Mouse (Mus musculus): ENCODE data around the gene Eif3f. TPM values are rescaled to one million over a fixed set of nuclear protein-coding genes. Genes with fewer than 3 reads are reported as not detected.

Gene Eif3f
- 10 to 100 TPM; 97.5 to 98.9 TPM for total RNA-seq (2021)
- long read RNA-seq, experiment 1, transcript Eif3f-201 (8 exons, 2,514 nt) = major isoform, 106 of 112 reads
- long read RNA-seq, experiment 1, partial matches to known transcripts = 5 of 112 reads
- long read RNA-seq, experiment 1, other reads (novel, unspliced or antisense) = 1 of 112 reads
- long read RNA-seq, experiment 2, transcript Eif3f-201 (8 exons, 2,514 nt) = major isoform, 107 of 114 reads
- long read RNA-seq, experiment 2, partial matches to known transcripts = 3 of 114 reads
- long read RNA-seq, experiment 2, other reads (novel, unspliced or antisense) = 4 of 114 reads

- intact Hi-C loops (cut with DNase I) = loop anchor here (5.0 kb wide), 1 partner anchor 117 kb away; no protein-coding TSS in a partner anchor
- DNase-seq (ENCODE audit: low spot score in 2 of 2) = peak; percentile 97 to 99
Measured at GRCm38 (mm10) chr7:108933794-108934731, at the start of gene Eif3f. TSS of gene Eif3f (plus strand) at chr7:108934417.

GRCm38 (mm10) chr7:108884906-108885305, 49.3 kb upstream of the Eif3f start, which contains the start of gene Olfr518:
TSS of gene Olfr518 (minus strand) at chr7:108885006.
- no peak for DNase-seq (ENCODE audit: low spot score in 2 of 2)
- intact Hi-C loops (cut with DNase I) = no loop called here

- intact Hi-C loops (cut with DNase I) = no loop called here
- DNase-seq (ENCODE audit: low spot score in 2 of 2) = no peak
Measured at GRCm38 (mm10) chr7:108894320-108894719, 39.9 kb upstream of the Eif3f start, which contains the start of gene Olfr519. TSS of gene Olfr519 (minus strand) at chr7:108894420.

GRCm38 (mm10) chr7:108903969-108904368, 30.2 kb upstream of the Eif3f start:
- intact Hi-C loops (cut with DNase I) = no loop called here
- no peak for DNase-seq (ENCODE audit: low spot score in 2 of 2)

- intact Hi-C loops (cut with DNase I) = no loop called here
- no peak for DNase-seq (ENCODE audit: low spot score in 2 of 2)
Measured at GRCm38 (mm10) chr7:108927043-108927442, 7.2 kb upstream of the Eif3f start.

DNA sequence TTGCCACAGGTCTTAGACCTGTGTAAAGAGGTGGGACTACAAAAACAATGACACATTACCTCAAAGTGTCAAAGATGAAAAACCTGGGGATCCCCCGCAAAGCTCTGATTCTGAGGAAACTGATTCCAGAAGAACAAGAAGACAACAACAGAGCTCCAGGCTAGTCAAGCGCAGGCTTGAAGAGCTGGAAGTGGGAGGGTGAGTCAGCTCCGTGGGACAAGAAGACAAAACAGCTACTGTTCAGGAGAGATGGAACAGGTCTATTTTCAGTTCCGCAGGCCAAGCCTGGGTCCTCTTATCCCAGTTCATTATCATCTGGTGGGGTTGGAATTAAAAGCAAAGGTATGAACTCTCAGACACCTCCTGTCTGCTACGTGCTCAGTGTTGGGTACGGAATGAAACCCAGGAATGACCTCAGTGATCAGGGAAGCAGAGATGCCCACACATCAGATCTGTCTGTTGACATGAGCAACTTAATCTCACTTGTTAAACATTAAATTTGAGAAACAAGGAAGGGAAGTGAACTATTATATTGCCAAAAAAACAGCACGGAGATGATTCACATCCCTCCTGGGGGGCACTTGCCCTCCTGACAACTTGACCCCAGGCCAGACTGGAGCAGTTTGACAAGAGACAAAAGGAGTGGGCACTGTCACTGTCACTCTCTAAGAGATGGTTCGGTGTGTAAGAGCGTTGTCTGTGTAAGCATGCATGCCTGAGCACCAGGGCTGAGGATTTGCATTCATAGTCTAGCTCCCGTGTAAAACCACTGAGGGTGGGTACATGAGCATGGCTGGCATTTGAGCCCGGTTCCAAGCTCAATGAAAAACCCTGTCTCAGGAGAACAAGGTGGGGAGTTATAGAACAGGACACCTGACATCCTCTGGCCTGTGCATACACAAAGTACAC, 5.7 kb upstream of the Eif3f start:
- intact Hi-C loops (cut with DNase I) = no loop called here
- DNase-seq (ENCODE audit: low spot score in 2 of 2) = no peak

DNA sequence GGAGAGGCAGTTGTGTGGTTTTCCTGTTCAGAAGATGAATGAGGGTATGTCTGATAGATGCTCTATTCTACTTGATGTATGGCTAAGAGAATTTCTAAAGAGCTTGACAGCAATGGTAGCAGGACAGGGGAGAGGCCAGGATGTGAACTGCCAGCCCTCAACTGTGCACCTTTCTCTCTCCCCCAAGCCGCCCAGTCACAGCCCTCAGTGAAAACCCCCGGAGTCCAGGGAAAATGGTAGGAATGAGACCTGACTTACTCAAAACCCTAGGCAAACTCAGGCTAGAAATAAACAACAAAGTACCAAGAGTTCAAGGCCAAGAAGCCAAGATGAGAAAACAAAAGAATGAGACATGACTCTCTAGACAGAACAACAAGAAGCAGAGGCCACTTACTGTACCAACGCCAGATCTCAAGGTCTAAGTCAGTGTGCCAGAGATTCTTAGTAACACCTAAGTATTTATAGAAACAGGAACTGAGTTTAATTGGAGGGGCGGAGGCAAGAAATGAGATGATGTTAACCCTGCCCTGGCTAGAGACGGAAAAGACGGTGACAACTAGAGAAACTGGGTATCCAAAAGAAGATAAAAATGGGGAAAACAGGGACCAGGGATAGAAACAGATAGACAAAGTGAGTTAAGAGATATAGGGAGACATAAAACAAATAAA, 4.4 kb upstream of the Eif3f start, which contains the start of gene Nlrp10:
Nlrp10 (minus strand) TSS at position 453 of the 668 bp plus-strand sequence.
- intact Hi-C loops (cut with DNase I) = loop anchor here (5.0 kb wide), 1 partner anchor 113 kb away; no protein-coding TSS in a partner anchor
- no peak for DNase-seq (ENCODE audit: low spot score in 2 of 2)

- intact Hi-C loops (cut with DNase I) = loop anchor here (5.0 kb wide), 1 partner anchor 118 kb away; no protein-coding TSS in a partner anchor
- no peak for DNase-seq (ENCODE audit: low spot score in 2 of 2)
Measured at GRCm38 (mm10) chr7:108934836-108935235, 619 bp downstream of the Eif3f start.

GRCm38 (mm10) chr7:108935411-108935810, 1.2 kb downstream of the Eif3f start:
- intact Hi-C loops (cut with DNase I) = no loop called here
- DNase-seq (ENCODE audit: low spot score in 2 of 2) = no peak

DNA sequence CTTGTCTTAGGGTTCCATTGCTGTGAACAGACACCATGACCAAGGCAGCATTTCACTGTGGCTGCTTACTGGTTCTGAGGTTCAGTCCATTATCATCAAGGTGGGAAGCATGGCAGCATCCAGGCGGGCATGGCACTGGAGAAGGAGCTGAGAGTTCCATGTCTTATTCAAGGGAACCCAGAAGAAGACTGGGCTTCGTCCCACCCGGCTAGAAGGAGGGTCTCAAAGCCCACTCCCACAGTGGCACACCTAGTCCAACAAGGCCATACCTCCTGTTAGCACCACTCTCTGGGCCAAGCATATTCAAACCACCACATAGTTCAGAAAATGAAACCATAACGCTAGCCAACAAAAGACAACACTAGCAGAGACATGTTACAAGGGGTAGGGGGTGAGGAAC, 2.4 kb downstream of the Eif3f start:
- no peak for DNase-seq (ENCODE audit: low spot score in 2 of 2)
- intact Hi-C loops (cut with DNase I) = no loop called here

DNA sequence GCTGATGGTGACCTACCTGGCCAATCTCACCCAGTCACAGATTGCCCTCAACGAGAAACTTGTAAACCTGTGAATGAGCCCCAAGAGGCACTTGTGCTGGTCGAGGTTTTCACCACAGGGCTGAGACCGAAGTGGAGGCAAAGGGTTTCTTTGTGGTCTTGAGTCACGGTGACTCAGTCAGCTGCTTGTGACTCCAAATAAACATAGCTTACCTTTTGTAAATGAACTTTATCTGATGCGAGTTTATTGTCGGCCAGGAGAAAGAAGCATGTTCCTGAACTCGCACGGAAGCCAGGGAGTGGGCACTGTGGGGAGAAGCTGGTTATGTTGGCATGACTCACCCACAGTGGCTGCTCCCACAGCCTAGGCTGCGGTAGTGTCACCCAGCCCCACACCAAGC, 7.2 kb downstream of the Eif3f start:
- DNase-seq (ENCODE audit: low spot score in 2 of 2) = no peak
- intact Hi-C loops (cut with DNase I) = no loop called here

- intact Hi-C loops (cut with DNase I) = no loop called here
- DNase-seq (ENCODE audit: low spot score in 2 of 2) = peak; percentile 66 to 71
Measured at GRCm38 (mm10) chr7:108944002-108944401, 9.8 kb downstream of the Eif3f start.

- intact Hi-C loops (cut with DNase I) = no loop called here
- no peak for DNase-seq (ENCODE audit: low spot score in 2 of 2)
Measured at GRCm38 (mm10) chr7:108948611-108949010, 14.4 kb downstream of the Eif3f start.

- DNase-seq (ENCODE audit: low spot score in 2 of 2) = no peak
- intact Hi-C loops (cut with DNase I) = no loop called here
Measured at GRCm38 (mm10) chr7:108949301-108949700, 15.1 kb downstream of the Eif3f start.

DNA sequence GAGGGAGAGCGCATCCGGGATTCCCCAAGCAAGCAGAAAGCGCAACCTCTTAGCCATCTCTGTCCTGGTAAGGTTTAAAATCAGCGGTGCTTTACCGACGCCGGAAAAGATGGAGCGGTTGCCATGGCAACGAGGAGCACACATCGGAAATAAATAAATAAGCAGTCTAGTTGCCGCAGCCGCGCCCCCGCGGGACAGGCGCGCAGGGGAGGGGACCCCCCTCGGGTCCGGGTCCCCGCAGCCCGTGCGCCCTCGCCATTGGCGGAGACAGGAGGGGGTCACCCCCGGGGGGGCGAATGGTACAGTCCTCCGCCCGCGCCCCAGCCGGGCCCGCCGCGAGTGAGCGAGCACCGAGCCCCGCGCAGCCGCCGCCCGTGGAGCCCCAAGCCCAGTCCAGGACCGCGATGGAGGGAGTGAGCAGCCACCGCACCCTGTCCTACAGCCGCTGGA, 16.1 kb downstream of the Eif3f start, which contains the start of gene Tub:
Tub (plus strand) TSS at position 27 of the 450 bp plus-strand sequence.
- DNase-seq (ENCODE audit: low spot score in 2 of 2) = peak; percentile 84 to 92
- intact Hi-C loops (cut with DNase I) = loop anchor here (5.0 kb wide), 2 partner anchors 77 to 132 kb away; partner anchors contain the start of gene Ric3

GRCm38 (mm10) chr7:108950762-108951331, 16.6 kb downstream of the Eif3f start:
- intact Hi-C loops (cut with DNase I) = loop anchor here (5.0 kb wide), 2 partner anchors 76 to 131 kb away; partner anchors contain the start of gene Ric3
- DNase-seq (ENCODE audit: low spot score in 2 of 2) = peak; percentile 76 to 77

DNA sequence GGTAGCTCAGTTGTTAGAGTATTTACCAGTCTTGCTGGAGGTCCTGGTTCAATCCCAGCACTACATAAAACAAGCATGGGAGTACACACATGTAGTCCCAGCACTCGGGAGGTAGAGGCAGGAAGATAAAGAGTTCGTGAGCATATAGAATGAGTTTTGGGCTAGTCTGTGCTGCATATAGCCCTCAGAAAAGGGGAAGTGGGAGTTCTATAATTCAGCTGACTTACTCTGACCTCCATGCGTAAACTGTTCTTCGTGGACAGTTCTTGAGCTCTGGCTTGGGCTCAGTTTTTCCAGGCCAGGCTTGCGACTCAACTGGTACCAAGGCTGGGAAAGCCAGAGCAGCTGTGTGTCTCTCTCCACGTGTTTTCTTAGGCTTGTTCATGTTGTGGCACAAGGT, 18.6 kb downstream of the Eif3f start:
- intact Hi-C loops (cut with DNase I) = loop anchor here (5.0 kb wide), 2 partner anchors 74 to 130 kb away; partner anchors contain the start of gene Ric3
- no peak for DNase-seq (ENCODE audit: low spot score in 2 of 2)

DNA sequence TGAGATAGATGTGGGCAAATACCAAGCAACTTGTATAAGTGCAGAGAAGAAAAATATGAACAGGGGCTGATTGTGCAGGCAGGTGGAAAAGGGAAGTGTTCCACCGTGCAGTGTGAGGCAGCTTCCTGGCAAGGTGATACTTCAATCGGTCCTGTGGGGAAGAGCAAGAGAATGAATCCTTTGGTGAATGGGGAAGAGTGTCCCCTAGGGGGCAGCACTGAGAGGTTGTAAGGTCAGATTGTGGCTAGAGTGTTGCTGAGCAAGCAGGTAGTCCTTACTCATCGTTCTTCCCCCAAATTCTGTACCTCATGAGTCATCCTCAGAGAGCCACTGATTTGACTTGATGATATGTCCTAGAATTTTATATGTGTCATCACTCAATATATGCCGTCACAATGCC, 20.0 kb downstream of the Eif3f start:
- DNase-seq (ENCODE audit: low spot score in 2 of 2) = peak in 1 of 2 experiments; percentile 34

More for the DNA sequence above, 20.0 kb downstream of the Eif3f start:
- intact Hi-C loops (cut with DNase I) = loop anchor here (5.0 kb wide), 2 partner anchors 73 to 128 kb away; partner anchors contain the start of gene Ric3
